ENCODE assay signal across 12 mouse cellular contexts in genomic region chr14:30559321-30559850, GRCm38 (mm10). TPM values are rescaled to one million over a fixed set of nuclear protein-coding genes. Genes with fewer than 3 reads are reported as not detected.
DNase-seq lines count a peak whose midpoint lies in the region; ATAC-seq and TF ChIP-seq lines count a peak whose summit lies in the region.
"Had no signal": no experiment of that assay in that cellular context is flagged by ENCODE, and none has a peak within 500 bp of the region (broad histone marks: within the 10 kb centered on the region; RNA-seq: fewer than 3 reads in every experiment).

No protein-coding gene starts in this region.

- no peaks in the 10 kb centered on the region for H3K9me3 ChIP-seq in forebrain, embryonic 13.5 days (replicated peaks)
- H3K9me3 ChIP-seq in forebrain, embryonic 12.5 days = no peaks in the 10 kb centered on the region
- H3K9me3 ChIP-seq in E14TG2a.4 (ENCODE audit: low read length) = no peaks in the 10 kb centered on the region
- H3K9me3 ChIP-seq: hindbrain, embryonic 13.5 days; lung, embryonic 15.5 days had no signal

- peak overlapping the region; percentile 16; the same call in 1 of the 2 replicates for H3K27ac ChIP-seq in forebrain, embryonic 13.5 days
- no peak overlapping the region for H3K27ac ChIP-seq in forebrain, embryonic 12.5 days
- H3K27ac ChIP-seq: lung, embryonic 15.5 days had no signal

- H3K9ac ChIP-seq in forebrain, embryonic 13.5 days = no peak overlapping the region
- no peak overlapping the region for H3K9ac ChIP-seq in forebrain, embryonic 12.5 days
- H3K9ac ChIP-seq: hindbrain, embryonic 13.5 days; lung, embryonic 15.5 days had no signal

- peaks cover 73% of the 10 kb centered on the region for H3K36me3 ChIP-seq in forebrain, embryonic 13.5 days (ENCODE audit: poor library complexity, severe bottlenecking)
- peaks cover 68% of the 10 kb centered on the region for H3K36me3 ChIP-seq in forebrain, embryonic 12.5 days (replicated peaks)
- peaks cover 95% of the 10 kb centered on the region for H3K36me3 ChIP-seq in E14TG2a.4 (ENCODE audit: insufficient read depth, low read length)

- no peak overlapping the region for H3K4me3 ChIP-seq in forebrain, embryonic 13.5 days
- no peak overlapping the region for H3K4me3 ChIP-seq in forebrain, embryonic 12.5 days (replicated peaks)
- peak overlapping the region; percentile 8 for H3K4me3 ChIP-seq in E14TG2a.4 (replicated peaks; ENCODE audit: low read length)
- H3K4me3 ChIP-seq: hindbrain, embryonic 13.5 days; lung, embryonic 15.5 days had no signal

- H3K27me3 ChIP-seq in forebrain, embryonic 13.5 days = no peaks in the 10 kb centered on the region
- no peaks in the 10 kb centered on the region for H3K27me3 ChIP-seq in forebrain, embryonic 12.5 days
- H3K27me3 ChIP-seq in E14TG2a.4 (ENCODE audit: insufficient read depth, low read length) = no peaks in the 10 kb centered on the region
- H3K27me3 ChIP-seq: hindbrain, embryonic 13.5 days; lung, embryonic 15.5 days had no signal

- ATAC-seq in forebrain, embryonic 13.5 days = no peak
- no peak for ATAC-seq in forebrain, embryonic 12.5 days (ENCODE audit: low FRiP score)

- H3K4me1 ChIP-seq in forebrain, embryonic 13.5 days = peaks cover 25% of the 10 kb centered on the region
- H3K4me1 ChIP-seq in forebrain, embryonic 12.5 days = peaks cover 12% of the 10 kb centered on the region
- peaks cover 85% of the 10 kb centered on the region for H3K4me1 ChIP-seq in E14TG2a.4 (replicated peaks; ENCODE audit: low read depth, low read length)

- no peak for TF ChIP-seq CTCF in E14TG2a.4 (conservative IDR thresholded peaks at IDR 0.05; ENCODE audit: low read length)

- H3K4me2 ChIP-seq in forebrain, embryonic 13.5 days = no peak overlapping the region
- no peak overlapping the region for H3K4me2 ChIP-seq in forebrain, embryonic 12.5 days
- H3K4me2 ChIP-seq: hindbrain, embryonic 13.5 days; lung, embryonic 15.5 days had no signal

- intact Hi-C loops in gastrocnemius, postnatal 36 days (cut with DNase I) = no loop called here

- 83% methylated on average over 17 of the region's 17 CpGs for WGBS in forebrain, embryonic 13.5 days
- 88% methylated on average over 17 of the region's 17 CpGs for WGBS in forebrain, embryonic 12.5 days

- DNase-seq in cerebellum, adult 8-10 months = peak; percentile 47
- peak; percentile 38 to 56 for DNase-seq in gastrocnemius, postnatal 36 days
- DNase-seq in layer of hippocampus, adult 8-10 months (ENCODE audit: low spot score in 2 of 2) = no peak
- no peak for DNase-seq in right cerebral cortex, postnatal 10 days (ENCODE audit: low spot score in 2 of 2)
- DNase-seq in urinary bladder, postnatal 36 days (ENCODE audit: low spot score in 2 of 2) = no peak
- DNase-seq: adrenal gland, postnatal 14 days; thymus, postnatal 25 days had no signal

RNA-seq across cellular contexts. Expression of gene Tkt, which starts 11.2 kb away (rescaled TPM):
- polyA plus RNA-seq in forebrain, embryonic 13.5 days (2015; fragmentation: Nextera tagmentation; extraction: Ambion mirVana) = 274 and 296 TPM in 2 replicates
- polyA plus RNA-seq in forebrain, embryonic 12.5 days (2016; fragmentation: Nextera tagmentation; extraction: Ambion mirVana) = 273 and 274 TPM in 2 replicates
- total RNA-seq in gastrocnemius, postnatal 36 days (2021) = 10 to 100 TPM in 1 of 2 experiments, 1 to 10 TPM in 1; 9.6 to 13.1 TPM
- total RNA-seq in layer of hippocampus, adult 8-10 months (2022) = 100 to 1,000 TPM; 171 to 205 (median 194) TPM

Comparison
In these comparisons a context has a peak if more than half of its experiments do, and no peak if none do; other contexts are left out.
1. DNase-seq: peak in cerebellum, adult 8-10 months (single experiment) and gastrocnemius, postnatal 36 days (2 of 2); none in layer of hippocampus, adult 8-10 months (0 of 2), right cerebral cortex, postnatal 10 days (0 of 2) and urinary bladder, postnatal 36 days (0 of 2).
2. RNA of gene Tkt, which starts 11.2 kb away (total RNA-seq): 171 to 205 TPM in layer of hippocampus, adult 8-10 months; 9.6 to 13.1 TPM in gastrocnemius, postnatal 36 days; every median in the first group is over 10 times any median in the second.